8 mouse cellular contexts compared by ENCODE assay signal in the genomic region with DNA sequence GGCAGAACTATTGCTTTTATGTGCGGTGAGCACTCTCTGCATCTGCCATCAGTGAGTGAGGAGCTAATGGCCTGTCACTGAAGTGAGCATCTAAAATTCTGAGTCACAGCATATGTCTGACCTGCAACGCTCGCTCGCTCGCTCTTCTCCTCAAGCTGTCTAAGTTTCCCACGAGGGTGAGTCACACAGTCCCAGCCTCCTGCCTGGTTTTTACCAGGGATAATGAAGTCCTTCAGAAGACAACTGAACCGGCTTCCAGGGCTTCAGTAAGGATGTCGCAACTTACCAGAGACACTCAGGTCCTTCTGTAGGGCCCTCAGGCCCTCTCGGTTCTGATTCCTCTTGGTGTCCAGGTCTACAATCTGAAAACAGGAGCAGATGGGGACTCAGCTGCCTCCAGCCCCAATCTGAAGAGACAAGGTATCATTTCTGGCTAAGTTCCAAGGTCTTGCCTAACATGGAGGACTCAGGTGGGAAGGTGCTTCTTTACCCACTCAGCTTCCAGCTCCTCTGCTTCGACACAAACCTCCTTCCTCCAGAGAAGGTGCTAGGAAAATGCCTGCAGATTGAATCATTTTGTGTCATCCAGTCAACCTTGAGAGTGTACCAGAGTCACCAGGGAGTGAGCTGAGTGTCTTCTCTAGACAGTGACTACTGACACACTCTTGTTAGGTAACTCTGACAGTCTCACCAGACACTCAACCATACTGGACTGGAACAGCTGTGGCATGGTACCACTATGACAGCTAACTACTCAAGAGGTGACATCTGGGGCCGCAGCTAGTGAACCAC. TPM values are rescaled to one million over a fixed set of nuclear protein-coding genes. Genes with fewer than 3 reads are reported as not detected.
DNase-seq lines count a peak whose midpoint lies in the region; ATAC-seq lines count a peak whose summit lies in the region.

No protein-coding gene starts in this region.

- no peaks in the 10 kb centered on the region for H3K9me3 ChIP-seq in liver, embryonic 13.5 days (replicated peaks)

- peak overlapping the region; percentile 82 for H3K9ac ChIP-seq in liver, embryonic 13.5 days

- ATAC-seq in liver, embryonic 13.5 days (ENCODE audit: low read depth), result no peak
- ATAC-seq in cerebellum, adult (ENCODE audit: insufficient number of reproducible peaks, low FRiP score, low TSS enrichment), result no peak

- peaks cover 12% of the 10 kb centered on the region for H3K4me1 ChIP-seq in liver, embryonic 13.5 days (replicated peaks)

- H3K4me3 ChIP-seq in liver, embryonic 13.5 days (replicated peaks), result peak overlapping the region; percentile 81

- peaks cover 45% of the 10 kb centered on the region for H3K36me3 ChIP-seq in liver, embryonic 13.5 days

- peak; percentile 39 for DNase-seq in layer of hippocampus, adult 9-11 months
- DNase-seq in layer of hippocampus, postnatal 25 days (ENCODE audit: extremely low spot score in 1 of 2, low spot score in 1 of 2), result no peak
- DNase-seq in adipocyte (ENCODE audit: low spot score), result peak; percentile 13
- DNase-seq in fat pad, adult 2 months (ENCODE audit: extremely low read depth, low read depth, low spot score), result peak; percentile 8
- DNase-seq in liver, embryonic 13.5 days, result no peak
- no peak for DNase-seq in embryo, embryonic 10 days (ENCODE audit: low spot score)
- DNase-seq in natural killer cell, adult 2 months (ENCODE audit: low spot score in 2 of 2), result no peak

- WGBS in liver, embryonic 13.5 days (ENCODE audit: insufficient replicate concordance), result 76% methylated on average over 11 of the region's 11 CpGs

- no peak overlapping the region for H3K27ac ChIP-seq in liver, embryonic 13.5 days

- H3K27me3 ChIP-seq in liver, embryonic 13.5 days, result peaks cover 17% of the 10 kb centered on the region

- peak overlapping the region; percentile 89 for H3K4me2 ChIP-seq in liver, embryonic 13.5 days

RNA-seq across cellular contexts. Expression of a gene that starts 1.3 kb away (rescaled TPM):
- 10 to 100 TPM; 41.2 to 43.8 TPM for total RNA-seq in layer of hippocampus, postnatal 25 days (2021)
- 48.9 and 49.2 TPM in 2 replicates for polyA plus RNA-seq in liver, embryonic 13.5 days (2015; fragmentation: Nextera tagmentation; extraction: Ambion mirVana)

RNA-seq across cellular contexts. Expression of a gene that starts 17.7 kb away (rescaled TPM):
- total RNA-seq in layer of hippocampus, postnatal 25 days (2021), result 1 to 10 TPM; 1.9 to 2.1 TPM
- not detected in 2 replicates for polyA plus RNA-seq in liver, embryonic 13.5 days (2015; fragmentation: Nextera tagmentation; extraction: Ambion mirVana)

RNA-seq across cellular contexts. Expression of a gene that starts 51.6 kb away (rescaled TPM):
- total RNA-seq in layer of hippocampus, postnatal 25 days (2021), result 1 to 10 TPM in 1 of 2 experiments, under 1 TPM in 1; 0.94 to 1.3 TPM
- polyA plus RNA-seq in liver, embryonic 13.5 days (2015; fragmentation: Nextera tagmentation; extraction: Ambion mirVana), result 0.15 and 0.35 TPM in 2 replicates

RNA-seq across cellular contexts. Expression of a gene that starts 51.8 kb away (rescaled TPM):
- total RNA-seq in layer of hippocampus, postnatal 25 days (2021), result 1 to 10 TPM; 3.9 to 5.2 TPM
- polyA plus RNA-seq in liver, embryonic 13.5 days (2015; fragmentation: Nextera tagmentation; extraction: Ambion mirVana), result 0.83 and 0.92 TPM in 2 replicates

Comparison
In these comparisons a context has a peak if more than half of its experiments do, and no peak if none do; other contexts are left out.
1. DNase-seq: peak in layer of hippocampus, adult 9-11 months (single experiment), adipocyte (single experiment) and fat pad, adult 2 months (single experiment); none in layer of hippocampus, postnatal 25 days (0 of 2), liver, embryonic 13.5 days (single experiment), embryo, embryonic 10 days (single experiment) and natural killer cell, adult 2 months (0 of 2).